Mouse (Mus musculus): Measurements from ENCODE around the gene Frem1.

DNA sequence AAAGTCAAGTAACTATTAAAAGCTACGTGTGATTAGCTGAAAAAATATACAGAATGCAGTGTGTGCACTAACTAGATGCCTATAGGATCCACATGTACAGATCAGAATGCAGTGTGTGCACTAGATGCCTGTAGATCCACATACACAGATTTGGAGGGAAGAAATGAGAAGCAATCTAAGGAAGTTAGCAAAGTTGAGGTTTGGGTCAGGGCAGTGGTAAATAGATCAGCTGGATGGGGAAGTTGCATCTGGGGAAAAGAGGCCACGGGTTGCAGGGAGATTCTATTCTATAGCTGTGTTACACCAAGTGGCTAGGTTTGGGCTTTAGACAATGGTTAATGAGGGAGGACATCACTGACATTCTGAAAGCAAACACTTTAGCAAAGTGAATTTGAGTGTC lies 133.5 kb downstream of the Frem1 start:
- TF ChIP-seq CTCF (IDR thresholded peaks at IDR 0.05; ENCODE audit: borderline replicate concordance, control insufficient read depth, extremely low read depth, insufficient read depth, low read length, poor library complexity) (no peak), POLR2A (IDR thresholded peaks at IDR 0.05; ENCODE audit: control insufficient read depth, extremely low read depth, insufficient read depth, low read length, poor library complexity) (no peak)
